Mouse (Mus musculus) midbrain, embryonic 11.5 days (tissue): ENCODE measurements around the gene Pcif1. TPM values are rescaled to one million over a fixed set of nuclear protein-coding genes. Genes with fewer than 3 reads are reported as not detected.

Experiments
- ATAC-seq: fragments of 200-750 bp; cut with Nextera tagmentation; 2 replicates; pipeline ENCODE4 v1.8.0; 2017; ENCODE audit warnings: moderate TSS enrichment, moderate library complexity; ENCODE audit not compliant: low FRiP score
- DNase-seq: peaks from one replicate; pipeline ENCODE4 v3.0.0; 2015; ENCODE audit warnings: low spot score; ENCODE audit errors: missing footprints
- H3K27ac ChIP-seq: fragments of 300-500 bp; sonication (generic); 2 replicates; pipeline ENCODE4 v1.5.1; 2014; ENCODE audit warnings: low read depth, low read length
- H3K27me3 ChIP-seq: fragments of 300-500 bp; sonication (generic); 2 replicates; pipeline ENCODE4 v1.6.1; 2014; ENCODE audit warnings: mild to moderate bottlenecking, low read length, moderate library complexity, mixed read lengths; ENCODE audit not compliant: control insufficient read depth, insufficient read depth
- H3K36me3 ChIP-seq: fragments of 300-500 bp; sonication (generic); 2 replicates; pipeline ENCODE4 v1.6.1; 2014; ENCODE audit warnings: mild to moderate bottlenecking, low read length, moderate library complexity, mixed read lengths; ENCODE audit not compliant: control insufficient read depth, insufficient read depth
- H3K4me1 ChIP-seq: fragments of 300-500 bp; sonication (generic); 2 replicates; pipeline ENCODE4 v1.6.1; 2014; ENCODE audit warnings: low read length; ENCODE audit not compliant: control insufficient read depth, insufficient read depth
- H3K4me2 ChIP-seq: fragments of 300-500 bp; sonication (generic); 2 replicates; pipeline ENCODE4 v1.6.1; 2014; ENCODE audit warnings: mild to moderate bottlenecking, moderate library complexity
- H3K4me3 ChIP-seq: fragments of 300-500 bp; sonication (generic); 2 replicates; pipeline ENCODE4 v1.5.1; 2014; ENCODE audit warnings: low read depth, low read length
- H3K9ac ChIP-seq: fragments of 300-500 bp; sonication (generic); 2 replicates; pipeline ENCODE4 v1.6.1; 2014; ENCODE audit warnings: low read length
- H3K9me3 ChIP-seq: fragments of 300-500 bp; sonication (generic); 2 replicates; pipeline ENCODE4 v1.6.1; 2016; ENCODE audit warnings: low read length; ENCODE audit not compliant: control insufficient read depth
- WGBS: fragments of 180-500 bp; shearing (Covaris S2); extraction: QIAGEN DNeasy Blood & Tissue Kit; methylation state at CpG from one replicate; pipeline ENCODE4 v1.1.7; 2014; 5-methylcytosine and 5-hydroxymethylcytosine counted together
- polyA plus RNA-seq: library from polyadenylated mRNA; unstranded; fragments of >200 nt; fragmentation: Nextera tagmentation; extraction: Ambion mirVana; gene quantifications from 2 replicates; pipeline ENCODE4 v1.2.1, GENCODE M21; 2014

Gene Pcif1
- polyA plus RNA-seq, 1 experiment from 2014 or later = 65.7 TPM

DNA sequence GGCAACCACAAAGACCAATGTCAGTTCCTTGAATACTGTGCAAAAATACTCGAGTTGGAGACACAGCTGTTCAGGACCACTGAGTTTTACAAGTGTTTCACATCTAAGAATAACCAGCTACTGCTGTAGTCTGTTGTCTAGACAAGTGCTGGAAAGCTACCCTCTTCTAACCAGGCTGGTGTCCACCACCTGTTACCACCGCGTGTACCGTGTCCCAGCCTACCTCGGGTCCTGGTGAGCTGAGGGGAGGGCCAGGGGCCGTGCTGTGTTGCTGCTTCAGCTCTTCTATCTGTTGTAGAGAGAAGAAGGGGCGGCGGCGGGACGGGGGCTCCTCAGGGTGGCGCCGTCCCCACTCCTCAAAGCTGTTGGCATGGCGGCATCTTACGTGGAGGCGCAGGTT, 19.9 kb downstream of the Pcif1 start:
- peaks cover 48% of the 10 kb centered on the region for H3K36me3 ChIP-seq
- WGBS = 90% methylated on average over 15 of the region's 15 CpGs

DNA sequence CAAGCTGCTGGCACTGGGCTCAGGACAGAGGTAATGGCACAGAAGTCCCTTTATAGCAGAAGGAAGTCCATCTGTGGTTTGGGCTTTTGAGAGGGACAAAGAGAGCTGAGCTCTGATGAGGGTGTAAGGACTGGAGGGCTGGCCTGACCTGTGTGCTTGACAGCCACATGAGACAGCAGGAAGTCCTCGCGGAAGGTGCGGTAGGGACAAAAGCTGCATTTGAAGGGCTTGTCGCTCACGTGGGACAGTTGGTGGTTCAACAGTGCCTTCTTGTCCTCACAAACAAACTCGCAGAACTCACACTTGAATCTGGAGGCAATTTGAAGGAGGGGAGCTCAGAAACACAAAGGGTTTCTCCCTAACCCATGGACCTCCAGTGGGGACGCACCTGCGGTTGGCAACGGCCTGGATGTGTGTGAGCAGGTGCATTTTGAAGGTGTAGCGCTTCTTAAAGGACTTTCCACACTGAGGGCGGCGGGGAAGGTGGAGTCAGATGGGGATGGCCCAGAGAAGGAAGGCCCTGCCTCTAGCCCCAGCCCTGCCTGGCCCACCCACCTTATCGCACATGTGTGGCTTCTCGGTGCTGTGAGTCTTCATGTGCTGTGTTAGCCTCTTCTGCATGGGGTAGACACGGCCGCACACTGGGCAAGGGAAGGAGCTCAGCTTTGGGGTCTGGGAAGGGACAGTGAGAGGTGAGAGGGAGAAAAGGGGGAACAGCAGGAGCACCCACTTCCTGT, 20.8 kb downstream of the Pcif1 start:
- no peak for ATAC-seq
- H3K36me3 ChIP-seq = peaks cover 49% of the 10 kb centered on the region
- 94% methylated on average over 16 of the region's 16 CpGs for WGBS

More for the DNA sequence above, 19.9 kb downstream of the Pcif1 start:
- Histone ChIP-seq H3K9ac (no peak overlapping the region), H3K27me3 (no peaks in the 10 kb centered on the region), H3K9me3 (no peaks in the 10 kb centered on the region), H3K4me1 (no peaks in the 10 kb centered on the region), H3K4me2 (no peak overlapping the region), H3K27ac (no peak overlapping the region), H3K4me3 (no peak overlapping the region)
- DNase-seq (no peak), ATAC-seq (no peak)

DNA sequence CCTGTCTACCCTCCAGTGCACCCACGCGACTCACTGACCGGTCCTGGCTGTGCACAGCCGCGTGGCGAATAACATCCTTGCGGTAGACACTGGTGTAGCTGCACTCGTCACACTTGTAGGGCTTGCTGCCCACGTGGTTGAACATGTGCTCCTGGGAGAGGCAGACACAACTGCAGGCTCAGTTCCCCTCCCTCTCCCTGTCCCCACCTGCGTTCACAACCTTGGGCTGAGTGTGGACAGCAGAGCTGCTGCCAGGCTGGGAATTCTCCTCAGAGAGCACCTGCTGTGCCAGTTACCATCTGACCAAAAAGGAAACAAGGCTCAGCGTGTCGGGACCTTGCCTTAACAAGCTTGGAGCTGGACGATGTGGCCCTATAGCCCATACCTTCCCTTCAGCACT, 22.3 kb downstream of the Pcif1 start:
- ATAC-seq = no peak
- WGBS = 95% methylated on average over 13 of the region's 13 CpGs

More for the DNA sequence above, 20.8 kb downstream of the Pcif1 start:
- Histone ChIP-seq H3K4me1 (no peaks in the 10 kb centered on the region), H3K9ac (no peak overlapping the region), H3K27me3 (no peaks in the 10 kb centered on the region), H3K9me3 (no peaks in the 10 kb centered on the region), H3K4me2 (no peak overlapping the region), H3K27ac (no peak overlapping the region), H3K4me3 (no peak overlapping the region)
- DNase-seq = no peak

DNA sequence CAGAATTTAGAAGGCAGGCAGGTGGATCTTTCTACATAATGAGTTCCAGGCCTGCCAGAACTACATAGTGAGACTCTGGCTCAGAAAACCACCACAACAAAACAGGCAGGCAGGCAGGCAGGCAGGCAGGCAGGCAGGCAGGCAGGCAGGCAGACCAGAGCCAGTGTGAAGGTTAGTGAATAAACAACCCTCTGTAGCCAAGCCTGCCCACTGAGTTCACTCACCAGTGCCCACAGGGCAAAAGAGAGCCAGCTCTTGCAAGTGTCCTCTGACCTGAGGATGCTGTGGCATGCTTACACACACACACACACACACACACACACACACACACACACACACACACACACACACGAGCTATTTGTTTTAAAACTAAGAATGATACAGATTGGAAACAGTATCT, 24.4 kb downstream of the Pcif1 start:
- Histone ChIP-seq H3K4me1 (no peaks in the 10 kb centered on the region), H3K27me3 (no peaks in the 10 kb centered on the region), H3K9me3 (peaks cover 5% of the 10 kb centered on the region), H3K36me3 (peaks cover 54% of the 10 kb centered on the region), H3K4me2 (no peak overlapping the region), H3K4me3 (no peak overlapping the region), H3K9ac (no peak overlapping the region), H3K27ac (no peak overlapping the region)
- DNase-seq (no peak), ATAC-seq (no peak)
- WGBS = 86% methylated on average over 1 of the region's 1 CpGs

More for the DNA sequence above, 22.3 kb downstream of the Pcif1 start:
- no peak overlapping the region for H3K27ac ChIP-seq
- no peaks in the 10 kb centered on the region for H3K27me3 ChIP-seq
- no peak for DNase-seq
- peaks cover 41% of the 10 kb centered on the region for H3K36me3 ChIP-seq
- H3K4me2 ChIP-seq = no peak overlapping the region
- no peak overlapping the region for H3K9ac ChIP-seq
- no peak overlapping the region for H3K4me3 ChIP-seq
- peaks cover 5% of the 10 kb centered on the region for H3K9me3 ChIP-seq
- no peaks in the 10 kb centered on the region for H3K4me1 ChIP-seq

DNA sequence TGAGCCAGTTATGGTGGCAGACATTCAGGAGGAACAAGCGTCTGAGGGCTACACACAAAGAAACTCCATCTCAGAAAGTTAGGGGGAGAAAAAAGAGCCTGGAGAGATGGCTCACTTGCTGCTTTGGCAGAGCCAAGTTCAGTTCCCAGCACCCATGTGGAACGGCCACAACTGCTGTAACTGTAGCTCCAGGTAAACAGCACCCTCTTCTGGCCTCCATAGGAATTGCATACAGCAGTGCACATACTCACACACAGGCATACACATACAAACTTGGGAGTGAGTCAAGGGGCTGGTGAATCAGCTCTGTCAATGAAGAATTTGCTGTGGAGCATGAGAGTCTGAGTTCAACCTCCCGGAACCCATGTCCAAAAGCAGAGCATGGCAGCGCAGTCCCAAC, 27.0 kb downstream of the Pcif1 start:
- no peak overlapping the region for H3K4me2 ChIP-seq

DNA sequence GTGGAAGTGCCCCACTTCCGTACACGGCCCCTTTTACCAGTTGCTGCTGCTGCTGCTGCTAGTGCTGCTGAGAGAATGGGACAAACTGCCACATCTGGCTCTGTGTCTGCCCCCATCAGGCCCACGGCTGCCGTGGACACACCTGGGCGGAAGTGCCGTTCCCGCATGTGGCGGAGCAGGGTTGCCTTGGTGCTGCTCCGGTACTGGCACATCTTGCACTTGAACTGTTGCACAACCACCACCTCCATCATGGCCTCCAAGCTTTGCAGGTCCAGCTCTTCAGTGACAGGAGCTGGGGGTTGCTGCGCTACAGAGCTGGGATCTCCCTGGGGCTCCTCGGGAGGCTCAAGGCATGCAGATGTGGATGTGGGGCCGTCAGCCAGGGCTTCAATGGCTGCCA, 28.4 kb downstream of the Pcif1 start:
- Histone ChIP-seq H3K4me1 (peaks cover 14% of the 10 kb centered on the region), H3K27ac (no peak overlapping the region), H3K4me2 (no peak overlapping the region), H3K36me3 (peaks cover 34% of the 10 kb centered on the region), H3K27me3 (no peaks in the 10 kb centered on the region), H3K4me3 (no peak overlapping the region), H3K9ac (no peak overlapping the region), H3K9me3 (peaks cover 5% of the 10 kb centered on the region)
- 98% methylated on average over 12 of the region's 12 CpGs for WGBS
- ATAC-seq (no peak), DNase-seq (no peak)

More for the DNA sequence above, 27.0 kb downstream of the Pcif1 start:
- H3K27me3 ChIP-seq = no peaks in the 10 kb centered on the region
- H3K36me3 ChIP-seq = peaks cover 40% of the 10 kb centered on the region
- DNase-seq (no peak), ATAC-seq (no peak)
- no peak overlapping the region for H3K27ac ChIP-seq
- H3K4me3 ChIP-seq = no peak overlapping the region
- peaks cover 5% of the 10 kb centered on the region for H3K9me3 ChIP-seq
- H3K9ac ChIP-seq = no peak overlapping the region
- 99% methylated on average over 4 of the region's 4 CpGs for WGBS
- H3K4me1 ChIP-seq = peaks cover 10% of the 10 kb centered on the region; the same call in 1 of the 2 replicates

DNA sequence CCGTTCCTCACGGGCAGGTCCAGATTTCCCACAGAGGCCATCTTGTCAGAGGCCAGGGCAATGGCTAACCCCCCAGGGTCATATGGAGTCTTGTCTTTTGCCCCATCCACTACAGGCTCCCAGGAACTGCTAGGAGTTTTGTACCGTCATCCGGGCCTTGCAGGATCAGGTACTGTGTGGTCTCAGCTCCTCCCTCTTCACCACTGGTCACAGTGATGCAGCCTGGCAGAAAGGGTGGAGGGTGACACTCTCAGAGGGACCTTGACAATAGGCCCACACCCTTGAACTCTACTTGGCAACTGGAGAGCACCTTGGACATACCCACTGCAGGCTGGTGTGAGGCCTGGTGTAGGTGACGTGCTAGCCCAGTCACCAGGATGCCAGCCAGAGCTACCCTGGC, 28.9 kb downstream of the Pcif1 start:
- H3K9me3 ChIP-seq = peaks cover 5% of the 10 kb centered on the region
- no peak for DNase-seq
- no peak overlapping the region for H3K27ac ChIP-seq
- H3K4me1 ChIP-seq = peaks cover 14% of the 10 kb centered on the region
- no peaks in the 10 kb centered on the region for H3K27me3 ChIP-seq
- H3K9ac ChIP-seq = no peak overlapping the region
- H3K4me3 ChIP-seq = no peak overlapping the region
- H3K36me3 ChIP-seq = peaks cover 34% of the 10 kb centered on the region
- ATAC-seq = no peak
- H3K4me2 ChIP-seq = no peak overlapping the region
- WGBS = 93% methylated on average over 5 of the region's 5 CpGs

DNA sequence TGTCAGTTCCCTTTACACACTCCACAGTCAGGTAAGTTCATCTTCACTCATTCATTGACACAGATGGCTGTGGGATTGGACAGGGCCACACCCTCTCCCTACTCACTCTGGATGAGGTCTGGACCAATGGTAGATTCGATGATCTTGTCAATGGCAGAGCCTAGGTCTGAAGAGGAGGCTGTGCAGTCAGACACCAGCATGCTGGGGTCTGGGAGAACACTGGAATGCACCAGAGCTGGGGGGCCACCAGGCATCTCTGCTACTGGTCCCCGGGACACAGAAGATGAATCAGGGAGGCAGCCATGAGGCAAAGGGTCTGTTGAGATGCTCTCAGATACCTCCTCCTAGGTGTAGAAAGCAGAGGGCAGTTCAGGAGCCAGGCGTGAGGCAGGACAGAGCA, 30.0 kb downstream of the Pcif1 start:
- no peak overlapping the region for H3K4me2 ChIP-seq
- ATAC-seq (no peak), DNase-seq (no peak)
- no peak overlapping the region for H3K27ac ChIP-seq
- H3K9ac ChIP-seq = no peak overlapping the region
- 94% methylated on average over 3 of the region's 3 CpGs for WGBS
- H3K36me3 ChIP-seq = peaks cover 32% of the 10 kb centered on the region
- H3K9me3 ChIP-seq = peaks cover 5% of the 10 kb centered on the region
- H3K27me3 ChIP-seq = no peaks in the 10 kb centered on the region
- peaks cover 14% of the 10 kb centered on the region for H3K4me1 ChIP-seq
- H3K4me3 ChIP-seq = no peak overlapping the region

DNA sequence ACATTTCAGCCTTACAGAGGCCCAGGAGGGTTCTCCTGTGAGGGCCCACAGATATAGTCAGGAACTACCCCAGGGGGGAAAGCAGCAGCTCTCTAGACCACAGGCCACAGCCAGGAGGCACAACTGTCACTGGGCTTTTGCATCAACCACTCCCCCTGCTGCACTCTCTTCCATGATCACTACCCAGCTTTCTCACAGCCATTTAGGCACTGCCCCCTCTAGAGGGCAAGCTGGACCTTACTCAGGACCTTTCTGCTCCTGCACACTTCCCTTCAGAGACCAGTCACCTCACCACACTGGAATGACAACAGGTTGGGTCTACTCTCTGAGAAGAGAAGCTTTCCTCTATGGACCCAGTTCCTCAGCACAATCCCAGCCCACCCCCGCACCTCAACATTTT, 30.4 kb downstream of the Pcif1 start:
- Histone ChIP-seq H3K9ac (no peak overlapping the region; the same call in 1 of the 2 replicates), H3K27me3 (no peaks in the 10 kb centered on the region), H3K36me3 (peaks cover 31% of the 10 kb centered on the region), H3K27ac (no peak overlapping the region), H3K4me1 (peaks cover 14% of the 10 kb centered on the region), H3K4me2 (peak overlapping the region; percentile 82; the same call in 1 of the 2 replicates), H3K4me3 (no peak overlapping the region), H3K9me3 (peaks cover 5% of the 10 kb centered on the region)
- DNase-seq (no peak), ATAC-seq (no peak)
- WGBS = 75% methylated on average over 1 of the region's 1 CpGs
